Mouse (Mus musculus): ENCODE data around the gene Llgl2.
"Not testable (repeated sequence)": the region's sequence is repeated elsewhere in the genome, so short reads cannot be mapped to it uniquely, and the experiment has no call there.

The Llgl2 gene

GRCm38 (mm10) chr11:115833021-115833513 lies 9.2 kb downstream of the Llgl2 start:
- DNase-seq (ENCODE audit: low read depth, low spot score), result no peak

- DNase-seq (ENCODE audit: low read depth, low spot score), result no peak
Observed at GRCm38 (mm10) chr11:115834033-115834432, 10.2 kb downstream of the Llgl2 start.

GRCm38 (mm10) chr11:115836656-115837395 lies 13.0 kb downstream of the Llgl2 start:
- DNase-seq (ENCODE audit: low read depth, low spot score), result no peak

DNA sequence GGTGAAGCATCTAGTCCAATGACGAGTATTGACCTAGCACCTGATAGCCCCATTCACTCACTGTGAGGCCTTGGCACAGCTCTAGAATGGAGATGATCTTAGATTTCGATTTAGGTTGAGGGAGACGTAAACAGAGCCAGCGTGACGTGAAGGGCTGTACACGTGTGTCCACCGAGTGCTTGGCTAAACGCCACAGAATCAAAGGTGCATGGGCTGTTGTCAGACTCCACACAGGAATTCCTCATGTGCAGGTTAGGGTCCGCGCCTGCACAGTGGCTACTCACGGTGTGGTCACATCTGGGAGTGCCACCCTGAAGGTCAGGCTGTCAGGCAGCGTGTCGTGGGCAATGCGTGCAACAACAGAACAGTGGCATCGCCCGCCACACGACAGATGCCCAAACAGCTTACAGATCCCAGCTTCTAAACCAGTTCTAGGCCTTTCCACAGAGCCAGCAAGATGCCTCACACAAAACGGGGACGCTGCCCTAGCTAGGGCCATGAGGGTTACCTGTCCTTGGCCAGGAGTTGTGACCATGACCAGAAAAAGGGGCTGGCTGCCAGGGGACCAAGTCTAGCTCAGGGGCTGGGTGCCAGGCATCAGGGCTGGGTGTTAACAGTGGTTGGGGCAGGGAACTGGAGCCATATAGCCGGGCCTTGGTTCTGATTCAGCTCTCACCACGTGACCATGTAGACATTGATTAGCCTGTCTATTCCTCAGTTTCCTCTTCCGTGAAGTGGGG lies 13.9 kb downstream of the Llgl2 start:
- no peak for DNase-seq (ENCODE audit: low read depth, low spot score)

DNA sequence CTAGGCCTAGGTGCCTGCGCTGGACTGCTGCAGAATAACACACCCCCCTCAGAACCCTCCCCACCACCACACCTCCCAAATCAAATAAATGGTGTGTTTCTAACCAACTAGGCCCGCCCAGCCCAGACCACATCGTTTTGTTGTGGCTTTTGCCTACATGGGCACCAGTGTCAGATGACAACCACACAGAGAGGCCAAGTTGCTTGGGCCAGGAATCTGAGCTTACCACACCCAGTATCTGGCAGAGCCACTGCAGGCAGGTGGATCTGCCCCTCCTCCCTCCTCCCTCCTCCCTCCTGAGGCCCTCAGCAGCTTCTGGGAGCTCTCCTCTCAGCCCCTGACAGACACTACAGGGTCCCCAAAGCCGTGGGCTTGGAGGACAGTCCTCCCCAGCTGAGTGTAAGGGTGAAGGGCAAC lies 15.1 kb downstream of the Llgl2 start:
- DNase-seq (ENCODE audit: low read depth, low spot score), result no peak

DNA sequence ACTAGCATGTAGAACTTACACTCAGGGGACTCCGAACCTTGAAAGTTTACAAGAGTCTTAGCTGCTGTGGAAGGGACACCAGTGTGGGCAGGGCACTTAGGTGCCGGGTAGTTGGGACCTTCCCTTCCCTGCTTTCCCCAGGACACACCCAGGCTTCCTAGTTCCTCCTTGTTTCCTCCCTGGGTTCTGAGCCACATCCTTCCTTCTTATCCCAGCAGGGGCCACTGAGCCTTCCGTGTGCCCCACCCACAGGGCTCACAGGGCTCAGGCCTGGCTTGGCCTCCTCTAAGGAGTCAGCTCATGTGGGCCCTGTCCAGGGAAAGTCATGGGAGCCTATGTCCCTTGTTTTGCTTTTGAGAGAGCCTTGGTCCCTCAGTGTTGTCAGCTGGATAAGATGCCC lies 15.9 kb downstream of the Llgl2 start:
- DNase-seq (ENCODE audit: low read depth, low spot score), result no peak

DNA sequence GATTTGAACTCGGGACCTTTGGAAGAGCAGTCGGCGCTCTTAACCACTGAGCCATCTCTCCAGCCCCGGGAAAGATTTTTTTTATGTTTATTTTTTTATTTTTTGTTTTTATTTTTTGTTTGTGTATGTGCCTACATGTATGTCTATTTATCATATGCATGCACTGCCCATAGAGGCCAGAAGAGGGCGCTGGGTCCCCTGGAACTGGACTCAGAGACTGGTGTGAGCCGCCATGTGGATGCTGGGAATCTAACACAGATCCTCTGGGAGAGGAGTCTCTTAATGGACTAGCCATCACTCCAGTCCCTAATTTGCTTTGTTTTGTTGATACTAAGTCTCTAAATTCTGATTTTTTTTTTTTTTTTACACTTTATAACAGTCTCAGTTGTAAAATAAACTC lies 17.2 kb downstream of the Llgl2 start:
- DNase-seq (ENCODE audit: low read depth, low spot score), result no peak

DNA sequence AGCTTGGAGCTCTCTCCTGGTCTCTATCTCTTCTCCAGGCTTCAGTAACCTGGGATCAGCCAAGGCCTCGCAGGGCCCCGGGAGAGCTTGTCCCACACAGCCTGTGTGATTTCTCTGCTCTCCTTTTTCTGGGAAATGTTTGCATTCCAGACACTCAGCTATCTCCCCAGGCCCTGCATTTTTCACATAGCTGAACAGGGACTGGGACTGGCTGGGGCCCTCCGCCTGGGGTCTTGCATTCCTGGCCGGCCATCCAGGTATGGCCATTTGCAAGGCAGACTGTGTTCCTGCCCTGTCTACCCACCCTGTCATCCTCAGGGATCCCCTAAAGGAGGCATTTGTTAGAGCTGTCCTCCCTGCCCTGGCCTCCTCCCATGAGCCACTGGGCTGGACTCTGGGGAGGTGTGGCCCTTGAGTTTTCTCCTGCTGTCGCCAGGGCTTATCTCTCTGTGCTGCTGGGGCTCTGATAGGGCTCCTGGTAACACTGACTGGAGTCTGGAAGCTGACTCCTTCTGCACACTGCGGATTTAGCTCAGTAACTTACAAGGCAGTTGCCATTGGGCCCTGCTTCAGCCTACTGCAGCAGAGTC lies 18.2 kb downstream of the Llgl2 start:
- DNase-seq (ENCODE audit: low read depth, low spot score), result peak; percentile 54

DNA sequence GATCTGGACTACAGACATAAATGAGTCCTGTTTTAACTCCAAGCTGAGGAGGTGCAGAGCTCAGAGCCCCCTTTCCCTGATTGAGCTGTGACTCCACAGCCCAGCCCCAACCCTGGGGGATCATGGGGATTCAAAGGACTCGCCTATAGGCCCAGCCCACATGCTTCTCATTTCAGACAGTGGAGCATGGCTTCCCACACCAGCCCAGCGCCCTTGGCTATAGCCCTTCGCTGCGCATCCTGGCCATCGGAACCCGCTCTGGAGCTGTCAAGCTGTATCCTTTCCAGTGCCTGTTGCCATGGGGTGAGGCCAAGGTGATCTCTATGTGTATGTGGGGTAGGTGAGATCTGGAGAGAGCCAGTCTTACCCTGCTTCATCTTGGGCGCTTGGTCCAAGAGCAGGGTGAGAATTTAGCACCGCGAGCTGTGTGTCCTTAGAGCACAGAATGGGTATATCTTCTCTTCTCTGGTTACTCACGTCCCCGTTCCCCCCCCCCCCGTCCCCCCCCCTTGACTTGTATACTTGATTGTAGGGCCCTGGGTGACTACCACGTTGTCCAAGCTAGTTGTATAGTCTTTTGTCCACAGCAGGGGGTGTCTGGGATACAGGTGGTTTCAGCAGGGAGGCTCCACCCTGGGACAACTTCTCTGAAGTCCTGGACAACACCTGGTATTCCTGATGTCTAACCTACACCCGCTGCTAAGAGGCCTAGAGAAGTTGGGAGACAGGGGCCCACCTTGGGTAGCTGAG lies 19.5 kb downstream of the Llgl2 start:
- no peak for DNase-seq (ENCODE audit: low read depth, low spot score)

- DNase-seq (ENCODE audit: low read depth, low spot score), result no peak
Observed at GRCm38 (mm10) chr11:115843891-115844239, 20.0 kb downstream of the Llgl2 start.

DNA sequence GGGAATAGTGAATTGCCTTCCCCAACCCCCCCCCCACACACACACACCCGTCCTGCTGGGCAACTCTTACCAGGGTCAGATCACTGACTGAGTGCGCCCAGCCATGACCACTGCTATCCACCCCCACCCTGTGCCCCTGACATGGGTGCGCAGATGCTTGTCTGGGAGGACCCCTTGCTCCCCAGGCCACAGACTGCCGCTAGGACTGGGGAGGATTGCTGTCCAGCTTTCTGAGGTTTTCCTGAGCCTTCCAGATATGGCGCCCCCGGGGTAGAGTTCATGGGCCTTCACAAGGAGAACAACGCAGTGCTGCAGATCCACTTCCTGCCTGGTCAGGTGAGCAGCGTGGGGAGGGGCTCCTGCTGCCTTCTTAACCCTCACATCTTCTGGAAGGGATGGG lies 20.4 kb downstream of the Llgl2 start:
- no peak for DNase-seq (ENCODE audit: low read depth, low spot score)

DNA sequence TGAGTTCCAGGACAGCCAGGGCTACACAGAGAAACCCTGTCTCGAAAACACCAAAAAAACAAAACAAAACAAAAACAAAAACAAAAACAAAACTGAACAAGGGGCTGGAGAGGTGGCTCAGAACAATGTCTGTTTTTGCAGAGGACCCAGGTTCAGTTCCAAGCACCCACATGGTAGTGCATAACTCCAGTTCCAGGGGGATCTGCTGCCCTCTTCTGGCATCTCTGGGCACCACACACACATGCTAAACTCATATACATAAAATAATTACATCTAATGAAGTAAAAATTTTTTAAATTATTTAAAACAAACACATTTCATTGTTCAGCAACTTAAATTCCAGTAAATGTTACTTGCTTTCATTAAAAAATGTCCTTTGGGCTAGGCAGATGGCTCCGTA lies 22.0 kb downstream of the Llgl2 start:
- no peak for DNase-seq (ENCODE audit: low read depth, low spot score)

DNA sequence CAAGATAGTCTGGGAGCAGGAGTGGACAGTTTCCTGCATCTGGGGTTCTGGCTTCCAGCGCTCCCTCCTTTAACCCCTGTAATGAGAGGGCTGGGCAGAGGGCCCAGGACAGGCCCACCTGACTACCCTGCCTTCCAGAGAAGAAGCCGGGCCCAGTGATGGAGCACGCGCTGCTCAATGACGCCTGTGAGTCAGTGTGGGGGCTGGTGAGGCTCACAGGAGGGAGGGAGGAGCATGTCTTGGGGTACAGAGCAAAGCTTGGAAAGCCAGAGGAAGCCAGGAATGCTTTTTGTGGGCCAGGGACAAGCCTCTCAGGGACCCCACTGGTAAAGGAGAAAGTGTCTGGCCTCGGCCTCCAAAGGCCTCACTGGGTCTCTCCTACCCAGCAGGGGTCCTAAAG lies 30.8 kb downstream of the Llgl2 start:
- no peak for DNase-seq (ENCODE audit: low read depth, low spot score)

GRCm38 (mm10) chr11:115857146-115857545 lies 33.3 kb downstream of the Llgl2 start:
- DNase-seq (ENCODE audit: low read depth, low spot score), result not testable (repeated sequence)

GRCm38 (mm10) chr11:115857936-115858335 lies 34.1 kb downstream of the Llgl2 start:
- no peak for DNase-seq (ENCODE audit: low read depth, low spot score)

- DNase-seq (ENCODE audit: low read depth, low spot score), result no peak
Observed at GRCm38 (mm10) chr11:115858354-115858753, 34.5 kb downstream of the Llgl2 start, which contains the start of gene Myo15b. Gene Myo15b, plus strand, starts transcription at chr11:115858406.

DNA sequence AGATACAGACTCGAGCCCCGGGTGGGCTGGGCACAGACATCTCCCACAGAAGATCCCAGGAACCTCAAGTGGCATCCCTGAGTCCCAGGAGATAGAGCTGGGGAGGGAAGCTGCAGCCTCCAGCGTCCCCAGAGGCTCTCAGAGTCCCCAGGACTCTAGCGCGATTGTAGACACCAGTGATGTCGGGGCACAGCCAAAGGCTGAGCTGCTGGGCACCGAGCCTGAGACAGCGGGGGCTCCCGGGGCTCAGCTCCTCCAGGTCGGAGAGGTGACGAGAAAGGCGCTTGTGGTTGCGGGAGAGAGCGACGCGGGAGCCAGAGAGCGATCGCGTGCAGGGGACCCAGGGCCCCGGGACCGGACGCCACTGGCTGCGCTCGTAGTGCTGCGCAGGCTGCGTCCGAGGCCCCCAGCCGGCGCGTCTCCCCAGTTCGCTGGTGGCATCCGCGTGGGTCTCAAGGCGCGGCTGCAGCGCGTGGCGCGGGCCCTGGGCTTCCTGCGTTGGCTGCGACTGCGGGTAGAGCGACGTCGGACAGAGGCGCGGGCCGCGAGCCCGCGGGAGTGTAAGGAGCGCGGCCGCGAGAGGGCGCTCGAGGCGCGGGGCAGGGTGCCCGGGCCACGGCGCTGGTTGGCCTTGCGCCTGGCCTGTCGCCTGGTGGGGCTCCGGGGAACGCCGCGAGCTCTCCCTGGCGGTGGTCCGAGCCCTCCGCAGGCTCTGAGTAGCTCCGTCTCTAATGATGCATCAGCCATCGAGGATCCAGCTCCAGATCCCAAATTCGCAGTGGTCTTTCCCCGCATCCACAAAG lies 35.5 kb downstream of the Llgl2 start:
- DNase-seq (ENCODE audit: low read depth, low spot score), result peak; percentile 92

DNA sequence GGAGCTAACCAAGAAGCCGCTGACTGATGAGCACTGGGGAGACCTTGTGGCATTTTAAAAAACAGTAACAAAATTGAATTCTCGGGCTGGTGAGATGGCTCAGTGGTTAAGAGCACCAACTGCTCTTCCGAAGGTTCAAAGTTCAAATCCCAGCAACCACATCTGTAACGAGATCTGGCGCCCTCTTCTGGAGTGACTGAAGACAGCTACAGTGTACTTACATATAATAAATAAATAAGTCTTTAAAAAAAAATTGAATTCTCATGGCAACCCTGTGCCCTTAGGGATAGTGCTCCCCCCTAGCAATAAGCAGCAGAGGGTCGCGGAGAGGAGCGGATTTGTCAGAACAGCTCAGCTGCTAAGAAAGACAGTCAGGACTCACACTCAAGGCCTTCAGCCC lies 40.0 kb downstream of the Llgl2 start:
- no peak for DNase-seq (ENCODE audit: low read depth, low spot score)

GRCm38 (mm10) chr11:115869393-115869792 lies 45.5 kb downstream of the Llgl2 start:
- DNase-seq (ENCODE audit: low read depth, low spot score), result no peak

DNA sequence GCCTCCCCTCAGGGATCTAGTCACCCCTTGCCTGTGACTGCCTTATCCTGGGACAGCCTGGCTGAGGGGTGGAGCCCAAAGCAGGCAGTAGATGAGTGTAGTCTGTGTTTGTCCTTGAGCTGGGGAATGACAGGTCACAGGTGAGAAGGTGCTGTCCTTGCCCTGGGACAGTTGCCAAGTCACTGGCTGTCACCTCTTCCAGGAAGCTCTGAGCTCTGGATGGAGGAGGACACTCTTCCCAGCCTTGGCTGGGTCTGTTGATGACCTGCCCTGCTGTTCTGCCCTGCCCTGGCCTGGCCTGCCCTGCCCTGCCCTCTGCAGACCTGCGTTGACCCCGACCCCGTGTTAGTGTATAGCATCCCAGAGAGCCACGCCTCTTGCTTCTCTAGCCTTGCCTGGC lies 48.6 kb downstream of the Llgl2 start:
- DNase-seq (ENCODE audit: low read depth, low spot score), result no peak

- DNase-seq (ENCODE audit: low read depth, low spot score), result no peak
Observed at GRCm38 (mm10) chr11:115875935-115876334, 52.1 kb downstream of the Llgl2 start.
